25 mouse cellular contexts compared by ENCODE assay signal in genomic region chr10:95304240-95304639, GRCm38 (mm10). TPM values are rescaled to one million over a fixed set of nuclear protein-coding genes. Genes with fewer than 3 reads are reported as not detected.
DNase-seq lines count a peak whose midpoint lies in the region; ATAC-seq lines count a peak whose summit lies in the region.
"Had no signal": no experiment of that assay in that cellular context is flagged by ENCODE, and none has a peak within 500 bp of the region (broad histone marks: within the 10 kb centered on the region; RNA-seq: fewer than 3 reads in every experiment).

No protein-coding gene starts in this region.

- H3K9ac ChIP-seq in midbrain, embryonic 14.5 days (replicated peaks; ENCODE audit: low read length) = no peak overlapping the region
- H3K9ac ChIP-seq: embryonic facial prominence, embryonic 15.5 days; hindbrain, embryonic 12.5 days; limb, embryonic 13.5 days; midbrain, embryonic 13.5 days; stomach, embryonic 15.5 days had no signal

- peaks cover 41% of the 10 kb centered on the region for H3K4me1 ChIP-seq in midbrain, embryonic 10.5 days
- H3K4me1 ChIP-seq in midbrain, embryonic 14.5 days (ENCODE audit: control insufficient read depth, insufficient read depth, low read length) = no peaks in the 10 kb centered on the region

- H3K36me3 ChIP-seq in midbrain, embryonic 10.5 days = no peaks in the 10 kb centered on the region
- H3K36me3 ChIP-seq in midbrain, embryonic 14.5 days (ENCODE audit: control insufficient read depth, insufficient read depth, low read length) = no peaks in the 10 kb centered on the region
- H3K36me3 ChIP-seq: embryonic facial prominence, embryonic 15.5 days; hindbrain, embryonic 12.5 days; limb, embryonic 13.5 days; midbrain, embryonic 13.5 days; stomach, embryonic 15.5 days had no signal

- H3K27me3 ChIP-seq in midbrain, embryonic 10.5 days (ENCODE audit: low read depth, poor library complexity, severe bottlenecking) = no peaks in the 10 kb centered on the region
- H3K27me3 ChIP-seq in midbrain, embryonic 14.5 days (ENCODE audit: control insufficient read depth, insufficient read depth, low read length) = no peaks in the 10 kb centered on the region
- H3K27me3 ChIP-seq: embryonic facial prominence, embryonic 15.5 days; hindbrain, embryonic 12.5 days; limb, embryonic 13.5 days; megakaryocyte, embryonic 14.5 days; midbrain, embryonic 13.5 days; Patski; stomach, embryonic 15.5 days had no signal

- H3K4me3 ChIP-seq in midbrain, embryonic 10.5 days = no peak overlapping the region
- H3K4me3 ChIP-seq in midbrain, embryonic 14.5 days (replicated peaks; ENCODE audit: low read depth, low read length) = no peak overlapping the region
- H3K4me3 ChIP-seq: embryonic facial prominence, embryonic 15.5 days; gastrocnemius, adult 2 months; hindbrain, embryonic 12.5 days; limb, embryonic 13.5 days; megakaryocyte, embryonic 14.5 days; midbrain, embryonic 13.5 days; stomach, embryonic 15.5 days had no signal

- no peaks in the 10 kb centered on the region for H3K9me3 ChIP-seq in midbrain, embryonic 10.5 days (replicated peaks)
- H3K9me3 ChIP-seq in midbrain, embryonic 14.5 days (ENCODE audit: control insufficient read depth, low read length) = no peaks in the 10 kb centered on the region
- H3K9me3 ChIP-seq: embryonic facial prominence, embryonic 15.5 days; hindbrain, embryonic 12.5 days; limb, embryonic 13.5 days; megakaryocyte, embryonic 14.5 days; midbrain, embryonic 13.5 days; stomach, embryonic 15.5 days had no signal

- no peak for ATAC-seq in midbrain, embryonic 14.5 days (ENCODE audit: low FRiP score, low TSS enrichment)
- ATAC-seq: forebrain, embryonic 14.5 days; intestine, embryonic 16.5 days; lung, postnatal 0 days; midbrain, embryonic 13.5 days; Patski had no signal

- H3K27ac ChIP-seq in midbrain, embryonic 10.5 days (replicated peaks) = peak overlapping the region; percentile 13; the same call in 1 of the 2 replicates
- H3K27ac ChIP-seq in midbrain, embryonic 14.5 days (replicated peaks; ENCODE audit: low read depth, low read length) = no peak overlapping the region
- H3K27ac ChIP-seq: embryonic facial prominence, embryonic 15.5 days; gastrocnemius, adult 2 months; hindbrain, embryonic 12.5 days; limb, embryonic 13.5 days; midbrain, embryonic 13.5 days; stomach, embryonic 15.5 days had no signal

- WGBS in midbrain, embryonic 10.5 days = 60% methylated on average over 4 of the region's 4 CpGs
- 78% methylated on average over 4 of the region's 4 CpGs for WGBS in midbrain, embryonic 14.5 days

- DNase-seq in heart, adult 11 months = peak; percentile 87
- DNase-seq in heart, postnatal 4 days = no peak
- DNase-seq in kidney, adult 9 months = peak; percentile 69
- no peak for DNase-seq in kidney, postnatal 25 days
- DNase-seq in midbrain, embryonic 10.5 days (ENCODE audit: low spot score) = no peak
- no peak for DNase-seq in midbrain, embryonic 14.5 days
- DNase-seq in ovary, postnatal 14 days (ENCODE audit: low spot score) = no peak
- DNase-seq: adrenal gland, postnatal 14 days; cerebellum, adult 11-12 months; cerebellum, adult 9-11 months; gastrocnemius, adult 2 months; kidney, postnatal 4 days; lung, postnatal 4 days; retina, postnatal 1 day; right cerebral cortex, postnatal 14 days had no signal

- no peak overlapping the region for H3K4me2 ChIP-seq in midbrain, embryonic 14.5 days (ENCODE audit: low read length)
- H3K4me2 ChIP-seq: embryonic facial prominence, embryonic 15.5 days; hindbrain, embryonic 12.5 days; limb, embryonic 13.5 days; midbrain, embryonic 13.5 days; stomach, embryonic 15.5 days had no signal

RNA-seq across cellular contexts. Expression of gene Cradd, which starts 19.7 kb away (rescaled TPM):
- total RNA-seq in heart, postnatal 4 days (2021) = 10 to 100 TPM; 11.3 to 12.2 TPM
- polyA plus RNA-seq in midbrain, embryonic 10.5 days (2016; fragmentation: Nextera tagmentation; extraction: Ambion mirVana) = 14.4 and 15.2 TPM in 2 replicates
- 12.0 and 12.5 TPM in 2 replicates for polyA plus RNA-seq in midbrain, embryonic 14.5 days (2014; fragmentation: Nextera tagmentation; extraction: Ambion mirVana)

Comparison
In these comparisons a context has a peak if more than half of its experiments do, and no peak if none do; other contexts are left out.
1. DNase-seq: peak in heart, adult 11 months (single experiment) and kidney, adult 9 months (single experiment); none in heart, postnatal 4 days (single experiment), kidney, postnatal 25 days (0 of 2), midbrain, embryonic 10.5 days (single experiment), midbrain, embryonic 14.5 days (single experiment) and ovary, postnatal 14 days (single experiment).